Mouse (Mus musculus) spleen, adult 18-20 months (tissue): Measurements from ENCODE around the gene Usp25.

Experiments used
- DNase-seq, 2 experiments: peaks; one replicate each; pipeline ENCODE4 v3.0.0; 2022; ENCODE audit warnings: mixed read lengths in 2 of 2

The Usp25 gene

GRCm38 (mm10) chr16:77150338-77150737 is 136.8 kb downstream of the Usp25 start:
- no peak for DNase-seq

- no peak for DNase-seq
Observed at GRCm38 (mm10) chr16:77150884-77151283, 137.4 kb downstream of the Usp25 start.

GRCm38 (mm10) chr16:77152288-77152687 is 138.8 kb downstream of the Usp25 start:
- no peak for DNase-seq

GRCm38 (mm10) chr16:77153216-77153715 is 139.8 kb downstream of the Usp25 start:
- no peak for DNase-seq

GRCm38 (mm10) chr16:77153815-77154214 is 140.3 kb downstream of the Usp25 start:
- DNase-seq = no peak

GRCm38 (mm10) chr16:77154831-77155230 is 141.3 kb downstream of the Usp25 start:
- DNase-seq = no peak
